Mouse (Mus musculus): ENCODE measurements at regions not wholly inside any gene's neighbourhood (a gene's known extent, or its start where the extent isn't known, plus 50 kb on each side); places are given as distances from the start of the nearest gene placed in this dataset.

DNA sequence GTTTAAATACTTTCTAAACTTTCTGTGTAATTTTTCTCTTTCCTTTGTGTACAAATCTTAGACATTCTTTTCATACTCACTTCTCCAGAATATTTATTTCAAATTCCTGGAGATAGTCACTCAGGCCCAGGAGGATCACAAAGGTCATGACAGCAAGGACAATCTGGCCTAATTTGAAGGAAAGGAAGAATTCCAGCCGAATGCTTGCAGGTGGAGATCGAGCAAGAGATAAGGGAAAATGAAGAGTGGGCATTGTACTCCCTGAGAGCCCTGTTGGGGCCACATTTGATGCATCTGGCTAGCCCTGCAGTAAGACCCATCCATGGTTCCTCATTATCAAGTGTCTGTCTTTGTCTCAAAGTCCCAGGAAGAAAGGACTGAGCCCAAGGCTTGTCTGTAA lies 66.0 kb upstream of the Jazf1 start:
- no peak for DNase-seq

DNA sequence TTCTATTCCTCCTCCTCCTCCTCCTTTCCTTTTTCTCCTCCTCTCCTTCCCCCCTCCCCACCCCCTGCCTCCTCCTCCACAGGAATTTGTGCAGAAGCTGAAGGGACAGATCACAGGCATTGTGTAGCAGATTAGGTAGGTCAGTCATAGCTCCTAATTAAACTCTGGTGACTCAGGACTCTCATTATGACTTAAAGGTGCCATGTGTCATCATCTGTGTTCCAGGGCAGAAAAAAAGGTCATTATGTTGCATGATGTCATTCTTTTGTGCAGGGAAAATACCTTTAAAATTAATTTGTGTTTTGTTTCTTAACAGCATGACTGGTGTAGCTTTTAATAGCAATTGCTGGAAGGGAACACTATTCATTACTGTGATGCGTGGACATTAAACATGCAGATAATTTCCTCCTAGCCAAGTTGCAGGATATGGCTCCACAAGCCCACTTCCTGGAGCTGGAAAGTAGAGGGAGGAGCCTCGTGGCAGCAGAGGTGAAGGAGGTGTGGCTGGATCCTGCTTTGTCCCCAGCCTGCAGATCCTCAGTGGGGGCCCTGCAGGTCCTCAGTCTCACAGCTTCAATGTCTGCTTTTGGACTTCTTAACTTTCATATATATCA lies 62.4 kb upstream of the Jazf1 start:
- DNase-seq, result no peak

DNA sequence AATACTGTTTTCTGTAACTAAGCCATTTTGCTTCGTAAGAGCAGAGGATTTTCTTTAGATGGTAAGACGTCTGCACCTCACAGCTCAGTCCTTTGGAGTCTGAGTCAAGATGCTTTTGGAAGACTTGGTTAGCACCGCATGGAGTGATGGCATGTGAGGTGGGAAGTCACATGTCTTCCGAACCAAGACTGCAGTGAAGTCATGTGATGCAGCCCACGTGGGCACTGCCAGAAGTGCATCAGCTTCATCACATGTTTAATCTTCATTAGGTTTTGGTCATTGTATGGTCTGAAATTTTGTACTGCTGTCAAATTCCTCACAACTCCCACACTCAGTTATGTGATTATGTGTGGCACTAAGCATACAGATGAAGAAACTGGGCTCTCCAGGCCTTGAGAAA lies 58.3 kb upstream of the Jazf1 start:
- DNase-seq, result no peak

DNA sequence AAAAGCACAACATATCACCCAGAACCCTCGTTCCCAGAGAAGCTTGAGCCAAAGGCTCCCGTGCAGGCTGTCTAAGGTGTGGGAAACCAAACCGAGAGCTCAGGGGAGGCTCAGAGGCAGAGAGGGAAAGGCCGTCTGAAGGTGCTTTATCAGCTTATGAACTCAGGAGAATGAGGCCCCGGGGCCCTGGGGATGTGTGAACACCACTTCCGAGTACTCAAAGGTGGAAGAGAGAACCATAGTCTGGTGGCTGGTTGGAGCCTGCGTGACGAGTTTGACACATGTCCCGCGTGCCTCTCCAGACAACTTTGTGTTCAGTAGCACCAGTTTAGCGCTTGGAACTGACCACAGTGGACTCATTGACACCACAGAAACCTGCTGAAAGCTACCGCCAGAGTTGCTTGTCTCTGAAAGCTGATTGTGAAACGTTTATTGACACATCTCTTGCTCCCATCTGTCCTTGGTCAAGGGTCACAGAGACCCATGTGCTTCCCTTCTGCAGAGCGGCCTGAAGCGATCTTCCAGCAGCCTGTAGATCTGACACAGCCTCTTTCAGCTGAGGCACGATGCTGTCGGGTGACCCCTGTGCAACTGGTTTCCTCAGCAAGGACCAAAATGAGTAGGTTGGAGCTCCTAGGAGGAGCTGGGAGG lies 56.5 kb upstream of the Jazf1 start:
- no peak for DNase-seq

DNA sequence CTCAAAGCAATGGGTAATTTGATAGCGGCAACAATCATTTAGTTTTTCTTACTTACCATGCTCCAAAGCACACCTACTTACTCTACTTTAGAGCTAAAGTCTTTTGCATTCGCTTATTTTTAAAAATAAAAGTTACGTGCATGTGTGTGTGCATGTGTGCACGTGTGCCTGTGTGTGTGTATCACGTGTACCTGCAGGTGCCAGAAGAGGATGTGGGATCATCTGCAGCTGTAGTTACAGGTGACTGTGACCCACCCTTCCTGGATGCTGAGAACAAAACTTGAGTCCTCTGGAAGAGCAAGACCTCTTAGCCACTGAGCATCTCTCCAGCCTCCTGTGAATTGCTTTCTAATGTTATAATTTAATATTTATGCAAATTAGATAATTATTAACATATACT lies 52.0 kb upstream of the Jazf1 start:
- DNase-seq, result no peak

Data from kidney, adult 18-20 months (tissue).